Mouse (Mus musculus) liver, embryonic 14.5 days (tissue): ENCODE measurements around the gene Slc15a3. TPM values are rescaled to one million over a fixed set of nuclear protein-coding genes. Genes with fewer than 3 reads are reported as not detected.
A peak's percentile ranks its signal among the peaks of the same experiment; 100 is the strongest.

ENCODE experiments used
- ATAC-seq: fragments of 200-750 bp; cut with Nextera tagmentation; 2 replicates; pipeline ENCODE4 v1.8.0; 2017; ENCODE audit warnings: moderate number of reproducible peaks, mild to moderate bottlenecking, moderate library complexity; ENCODE audit not compliant: insufficient read depth
- DNase-seq, 3 experiments: peaks; one replicate each; pipeline ENCODE4 v3.0.0-alpha.2; 2012 to 2013; ENCODE audit warnings: low read depth in 3 of 3, low spot score in 3 of 3
- H3K27ac ChIP-seq: fragments of 300-500 bp; sonication (generic); 2 replicates; pipeline ENCODE4 v1.5.1; 2014; ENCODE audit warnings: moderate library complexity, mild to moderate bottlenecking, control low read depth, inconsistent platforms
- H3K27me3 ChIP-seq: fragments of 300-500 bp; sonication (generic); 2 replicates; pipeline ENCODE4 v1.6.1; 2014; ENCODE audit warnings: mild to moderate bottlenecking, low read length, moderate library complexity; ENCODE audit not compliant: control insufficient read depth, insufficient read depth
- H3K36me3 ChIP-seq: fragments of 300-500 bp; sonication (generic); replicated peaks from 2 replicates; pipeline ENCODE4 v1.6.1; 2014; ENCODE audit warnings: low read depth; ENCODE audit not compliant: control insufficient read depth, insufficient read depth
- H3K4me1 ChIP-seq, 2 experiments: fragments of 200-500 bp in 1 of 2; fragments of 300-500 bp in 1 of 2; sonication (generic) in 1 of 2; replicated peaks; 2 replicates each; pipeline ENCODE4 v1.6.1; 2012 to 2014; ENCODE audit warnings: antibody characterized with exemption in 1 of 2, inconsistent platforms in 1 of 2, low read length in 1 of 2; ENCODE audit not compliant: control insufficient read depth in 2 of 2, insufficient read depth in 2 of 2
- H3K4me2 ChIP-seq: fragments of 300-500 bp; sonication (generic); 2 replicates; pipeline ENCODE4 v1.6.1; 2014; ENCODE audit warnings: low read depth, mild to moderate bottlenecking, control low read depth, moderate library complexity
- H3K4me3 ChIP-seq, 2 experiments: fragments of 200-500 bp in 1 of 2; fragments of 300-500 bp in 1 of 2; sonication (generic) in 1 of 2; 2 replicates each; pipeline ENCODE4 v1.5.1; 2012 to 2014; ENCODE audit warnings: low read depth in 2 of 2, low read length in 2 of 2, mild to moderate bottlenecking in 2 of 2, control low read depth in 1 of 2, inconsistent platforms in 1 of 2, moderate library complexity in 1 of 2; ENCODE audit not compliant: insufficient read depth in 1 of 2
- H3K9ac ChIP-seq: fragments of 300-500 bp; sonication (generic); replicated peaks from 2 replicates; pipeline ENCODE4 v1.6.1; 2014; ENCODE audit warnings: mild to moderate bottlenecking, control low read depth, moderate library complexity
- H3K9me3 ChIP-seq: fragments of 300-500 bp; sonication (generic); 2 replicates; pipeline ENCODE4 v1.6.1; 2016; ENCODE audit warnings: low read length, mixed read lengths; ENCODE audit not compliant: control insufficient read depth
- CTCF ChIP-seq: IDR thresholded peaks from 2 replicates; pipeline ENCODE4 v1.5.1; 2016; ENCODE audit warnings: antibody characterized with exemption, low read depth, control low read depth
- EP300 ChIP-seq: IDR thresholded peaks from 2 replicates; pipeline ENCODE4 v1.6.1; 2016; ENCODE audit warnings: antibody characterized with exemption, low read depth
- WGBS: fragments of 180-500 bp; shearing (Covaris S2); extraction: QIAGEN DNeasy Blood & Tissue Kit; methylation state at CpG from one replicate; pipeline ENCODE4 v1.1.7; 2014; ENCODE audit not compliant: insufficient replicate concordance; 5-methylcytosine and 5-hydroxymethylcytosine counted together
- polyA plus RNA-seq, 2 experiments: library from polyadenylated mRNA; depleted of rRNA in 1 of 2; stranded (reverse) in 1 of 2; unstranded in 1 of 2; fragments of >200 nt; fragmentation: Nextera tagmentation in 1 of 2; extraction: Ambion mirVana in 1 of 2; gene quantifications; 2 replicates each; pipeline versions ENCODE4 v1.2.1 to v1.2.3; 2012 to 2014

Gene Slc15a3
- polyA plus RNA-seq, 2 experiments, result 1.4 to 3.7 TPM

GRCm38 (mm10) chr19:10868623-10869141 lies 29.2 kb downstream of the Slc15a3 start:
- H3K4me1 ChIP-seq, result no peaks in the 10 kb centered on the region
- no peak overlapping the region for H3K9ac ChIP-seq
- no peak overlapping the region for H3K27ac ChIP-seq
- H3K4me2 ChIP-seq, result peak overlapping the region; percentile 47
- TF ChIP-seq EP300 (no peak), CTCF (no peak)
- no peaks in the 10 kb centered on the region; the same call in 1 of the 2 replicates for H3K36me3 ChIP-seq
- H3K9me3 ChIP-seq, result no peaks in the 10 kb centered on the region
- ATAC-seq, result no peak
- H3K4me3 ChIP-seq, result peak overlapping the region; percentile 38 to 40
- H3K27me3 ChIP-seq, result peaks cover 14% of the 10 kb centered on the region
- 5% methylated on average over 17 of the region's 17 CpGs for WGBS
- DNase-seq, result no peak

GRCm38 (mm10) chr19:10869241-10869885 lies 29.8 kb downstream of the Slc15a3 start:
- peaks cover 14% of the 10 kb centered on the region for H3K27me3 ChIP-seq
- no peak overlapping the region for H3K9ac ChIP-seq
- ATAC-seq (peak; percentile 52; the same call in 1 of the 2 replicates), DNase-seq (no peak)
- under 1% methylated on average over 43 of the region's 43 CpGs for WGBS
- H3K36me3 ChIP-seq, result no peaks in the 10 kb centered on the region; the same call in 1 of the 2 replicates
- H3K4me2 ChIP-seq, result peak overlapping the region; percentile 47
- H3K4me1 ChIP-seq, result no peaks in the 10 kb centered on the region
- TF ChIP-seq CTCF (no peak), EP300 (no peak)
- no peak overlapping the region for H3K27ac ChIP-seq
- H3K9me3 ChIP-seq, result no peaks in the 10 kb centered on the region
- peak overlapping the region; percentile 38 to 40 for H3K4me3 ChIP-seq

- peak within 1 kb of the TSS; percentile 47 for H3K4me2 ChIP-seq
- H3K9me3 ChIP-seq, result no peaks in the 10 kb centered on the region
- WGBS, result 14% methylated on average over 8 of the region's 8 CpGs
- no peak within 1 kb of the TSS for H3K27ac ChIP-seq
- no peaks in the 10 kb centered on the region; the same call in 1 of the 2 replicates for H3K36me3 ChIP-seq
- no peak for DNase-seq
- peaks cover 14% of the 10 kb centered on the region for H3K27me3 ChIP-seq
- no peak for TF ChIP-seq CTCF
- no peak for TF ChIP-seq EP300
- H3K4me3 ChIP-seq, result peak within 1 kb of the TSS; percentile 38 to 40
- no peaks in the 10 kb centered on the region for H3K4me1 ChIP-seq
- no peak for ATAC-seq
- H3K9ac ChIP-seq, result no peak within 1 kb of the TSS
These were observed 30.5 kb downstream of the Slc15a3 start, which contains the start of gene Tmem132a for GRCm38 (mm10) chr19:10869886-10870527. Tmem132a (minus strand) TSS chr19:10869940.

- no peak for DNase-seq
- 71% methylated on average over 3 of the region's 3 CpGs for WGBS
- peaks cover 14% of the 10 kb centered on the region for H3K27me3 ChIP-seq
- no peaks in the 10 kb centered on the region for H3K9me3 ChIP-seq
- H3K4me2 ChIP-seq, result no peak overlapping the region
- TF ChIP-seq EP300 (no peak), CTCF (no peak)
- H3K36me3 ChIP-seq, result no peaks in the 10 kb centered on the region; the same call in 1 of the 2 replicates
- no peak overlapping the region for H3K9ac ChIP-seq
- H3K4me1 ChIP-seq, result no peaks in the 10 kb centered on the region
- no peak overlapping the region for H3K27ac ChIP-seq
- no peak overlapping the region for H3K4me3 ChIP-seq
- ATAC-seq, result no peak
These were observed 31.1 kb downstream of the Slc15a3 start for GRCm38 (mm10) chr19:10870676-10871075.

GRCm38 (mm10) chr19:10871328-10871961 lies 31.9 kb downstream of the Slc15a3 start:
- no peaks in the 10 kb centered on the region; the same call in 1 of the 2 replicates for H3K36me3 ChIP-seq
- ATAC-seq (no peak), DNase-seq (no peak)
- H3K27me3 ChIP-seq, result peaks cover 14% of the 10 kb centered on the region
- no peak for TF ChIP-seq CTCF
- no peak for TF ChIP-seq EP300
- no peaks in the 10 kb centered on the region for H3K9me3 ChIP-seq
- H3K27ac ChIP-seq, result no peak overlapping the region
- WGBS, result 61% methylated on average over 14 of the region's 14 CpGs
- no peak overlapping the region for H3K4me2 ChIP-seq
- H3K4me1 ChIP-seq, result no peaks in the 10 kb centered on the region
- no peak overlapping the region for H3K9ac ChIP-seq
- H3K4me3 ChIP-seq, result no peak overlapping the region
